Mouse (Mus musculus) heart, postnatal 14 days (tissue): ENCODE data around the gene Nphp4. TPM values are rescaled to one million over a fixed set of nuclear protein-coding genes. Genes with fewer than 3 reads are reported as not detected.

Experiments
- DNase-seq, 2 experiments: peaks; one replicate each; pipeline ENCODE4 v3.0.0; 2021 to 2022
- intact Hi-C: fragments of 180-260 bp; cut with DNase I; formaldehyde crosslinking; loops from one replicate; pipeline ENCODE4 v1.15.1; 2025
- total RNA-seq, 2 experiments: library from RNA; stranded (reverse); gene quantifications; 2 replicates each; pipeline ENCODE4 v1.2.3; 2021

Gene Nphp4
- total RNA-seq, 2 experiments from 2014 or later, result 1.8 to 2.3 TPM

DNA sequence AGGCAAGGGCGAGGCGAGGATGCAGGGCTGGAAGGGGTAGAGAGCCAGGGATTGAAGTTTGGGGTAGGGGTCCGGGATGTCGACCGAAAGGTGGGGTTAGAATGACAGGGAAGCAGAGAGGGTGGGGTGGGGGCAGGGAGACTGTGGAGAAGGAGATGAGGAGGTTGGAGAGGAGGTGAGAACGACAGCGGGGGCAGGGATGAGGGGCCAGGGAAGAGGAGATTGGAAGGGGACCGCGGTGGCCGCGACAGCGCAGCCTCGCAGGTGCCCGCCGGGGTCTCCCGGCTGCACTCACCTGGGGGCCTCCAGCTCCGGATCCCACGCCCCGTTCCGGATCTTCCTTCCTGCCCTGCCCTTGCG lies 580 bp downstream of the Nphp4 start:
- intact Hi-C loops, result no loop called here

GRCm38 (mm10) chr4:152477466-152478223 lies 1.1 kb downstream of the Nphp4 start, which contains the start of gene Kcnab2:
Gene Kcnab2 (minus strand): TSS chr4:152477871.
- intact Hi-C loops, result no loop called here
- peak; percentile 98 to 99 for DNase-seq

More for the DNA sequence above, 580 bp downstream of the Nphp4 start:
- no peak for DNase-seq

GRCm38 (mm10) chr4:152478224-152478567 lies 1.7 kb downstream of the Nphp4 start:
- intact Hi-C loops, result no loop called here
- DNase-seq, result no peak

DNA sequence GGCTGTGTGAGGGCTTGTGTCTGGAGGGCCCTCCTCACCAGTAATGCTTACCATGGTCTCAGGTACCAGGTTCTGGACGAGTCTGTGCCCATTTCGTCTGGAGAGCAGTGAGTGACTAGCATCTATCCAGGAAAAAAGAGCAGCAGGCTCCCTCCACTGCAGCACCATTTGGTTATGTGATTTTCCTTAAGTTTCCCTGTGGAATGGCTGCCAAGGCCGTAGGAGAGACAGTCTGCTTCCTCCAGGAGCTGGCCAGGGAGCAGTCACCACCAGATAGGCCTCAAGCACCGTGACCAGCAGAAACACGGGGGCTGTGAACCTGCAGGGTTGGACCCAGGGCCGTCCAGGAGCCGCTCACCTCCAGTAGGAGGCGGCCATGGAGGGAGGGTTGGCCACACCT lies 3.9 kb downstream of the Nphp4 start:
- intact Hi-C loops, result no loop called here
- DNase-seq, result no peak

- DNase-seq, result no peak
- intact Hi-C loops, result loop anchor here (5.0 kb wide), 2 partner anchors 146 to 316 kb away; no protein-coding TSS in a partner anchor
Measured at GRCm38 (mm10) chr4:152488046-152488445, 11.5 kb downstream of the Nphp4 start.

DNA sequence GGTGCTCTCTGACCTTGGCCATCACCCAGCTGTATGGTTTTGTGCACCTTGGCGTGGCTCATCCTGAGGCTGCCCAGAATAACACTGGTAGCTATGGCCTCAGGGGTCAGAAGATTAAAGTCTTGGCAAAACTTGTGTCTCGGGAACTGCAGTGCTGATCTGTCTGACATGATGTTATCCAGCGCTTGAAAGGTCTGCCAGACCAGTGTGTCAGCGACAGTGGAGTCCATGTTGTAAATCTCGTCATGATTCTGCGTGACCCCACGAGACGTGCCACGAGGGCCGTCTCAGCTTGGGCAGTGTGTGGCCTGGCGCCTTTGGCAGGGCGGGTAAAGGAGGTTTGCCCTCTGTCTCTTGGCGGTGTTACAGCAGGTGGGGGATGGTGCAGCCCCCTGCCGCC lies 13.8 kb downstream of the Nphp4 start:
- intact Hi-C loops, result loop anchor here (5.0 kb wide), 1 partner anchor 158 kb away; no protein-coding TSS in a partner anchor
- DNase-seq, result peak in 1 of 2 experiments; percentile 12

DNA sequence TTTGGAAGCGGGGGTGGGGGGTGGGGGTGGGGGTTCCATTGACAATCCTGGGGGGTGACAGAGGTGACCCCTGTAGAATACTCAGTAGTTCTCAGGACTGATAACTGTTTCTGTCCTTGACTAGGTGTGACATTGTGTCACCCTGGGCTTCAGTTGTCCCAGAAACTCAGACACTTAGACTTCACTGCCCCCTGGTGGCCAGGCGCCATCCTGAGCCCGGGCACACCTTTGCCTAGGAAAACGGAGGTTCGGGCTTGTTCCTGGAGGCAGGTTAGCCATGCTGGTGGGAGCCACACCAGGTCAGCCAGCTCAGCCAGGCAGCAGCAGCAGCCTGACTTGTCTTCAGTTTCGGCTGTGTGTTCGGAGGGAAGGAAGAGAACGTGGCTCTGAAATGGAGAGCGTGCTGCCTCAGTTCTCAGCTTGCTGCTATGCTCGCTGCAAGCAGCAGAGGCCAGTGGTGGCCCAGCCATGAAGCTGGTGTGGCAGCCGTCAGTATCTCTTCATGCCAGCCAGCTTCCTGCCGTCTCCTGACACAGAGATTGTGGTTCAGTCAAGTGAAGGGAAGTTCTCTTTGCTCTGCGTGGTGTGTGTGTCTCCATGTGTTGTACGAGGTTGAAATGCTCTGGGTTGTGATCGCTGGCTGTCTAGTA lies 14.9 kb downstream of the Nphp4 start:
- DNase-seq, result peak; percentile 74 to 84
- intact Hi-C loops, result loop anchor here (1.0 to 5.0 kb wide), 2 partner anchors 56 to 159 kb away; no protein-coding TSS in a partner anchor

- intact Hi-C loops, result loop anchor here (5.0 kb wide), 1 partner anchor 162 kb away; no protein-coding TSS in a partner anchor
- DNase-seq, result no peak
Measured at GRCm38 (mm10) chr4:152494360-152494879, 17.9 kb downstream of the Nphp4 start.

GRCm38 (mm10) chr4:152512221-152512925 lies 35.9 kb downstream of the Nphp4 start:
- DNase-seq, result no peak
- intact Hi-C loops, result no loop called here

GRCm38 (mm10) chr4:152514884-152515283 lies 38.4 kb downstream of the Nphp4 start:
- intact Hi-C loops, result no loop called here
- no peak for DNase-seq

DNA sequence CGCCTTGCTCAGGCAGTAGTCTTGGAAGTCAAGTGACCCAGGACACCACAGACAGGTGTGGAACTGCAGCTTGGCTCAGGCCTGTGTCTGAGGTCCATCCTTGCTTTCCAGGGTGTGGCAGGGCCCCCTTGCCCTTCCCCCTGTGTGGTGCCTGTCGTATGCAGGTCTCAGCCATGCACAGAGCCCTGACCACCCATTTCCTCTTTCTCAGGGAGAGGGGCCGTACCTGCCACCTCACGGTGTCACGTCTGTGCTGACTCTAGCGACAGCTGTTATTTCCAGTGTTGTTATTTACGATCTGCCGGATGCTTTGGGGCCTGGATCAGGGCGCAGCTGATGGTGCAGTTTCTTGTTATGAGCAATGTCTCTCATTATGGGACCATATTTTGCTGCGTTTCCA lies 42.6 kb downstream of the Nphp4 start:
- intact Hi-C loops, result no loop called here
- no peak for DNase-seq

DNA sequence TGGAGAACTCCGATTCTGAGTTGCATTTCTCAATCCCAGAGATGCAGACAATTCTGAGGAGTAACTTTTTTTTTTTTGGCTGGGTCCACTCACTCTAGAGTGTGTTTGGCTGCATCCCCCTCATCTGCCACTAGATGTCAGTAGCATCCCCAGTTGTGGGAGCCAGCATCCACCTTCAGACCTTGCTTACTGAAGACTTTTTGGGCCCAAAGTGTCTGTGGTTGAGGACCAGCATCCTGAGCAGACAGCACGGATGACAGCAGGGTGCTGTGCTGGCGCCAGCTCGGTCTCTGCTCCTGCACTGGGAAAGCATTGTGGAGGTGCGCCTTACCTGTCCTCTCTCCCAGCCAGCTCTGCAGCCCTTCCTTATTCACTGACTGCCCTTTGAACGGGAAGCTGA lies 43.6 kb downstream of the Nphp4 start:
- intact Hi-C loops, result no loop called here
- DNase-seq, result peak; percentile 47 to 70

DNA sequence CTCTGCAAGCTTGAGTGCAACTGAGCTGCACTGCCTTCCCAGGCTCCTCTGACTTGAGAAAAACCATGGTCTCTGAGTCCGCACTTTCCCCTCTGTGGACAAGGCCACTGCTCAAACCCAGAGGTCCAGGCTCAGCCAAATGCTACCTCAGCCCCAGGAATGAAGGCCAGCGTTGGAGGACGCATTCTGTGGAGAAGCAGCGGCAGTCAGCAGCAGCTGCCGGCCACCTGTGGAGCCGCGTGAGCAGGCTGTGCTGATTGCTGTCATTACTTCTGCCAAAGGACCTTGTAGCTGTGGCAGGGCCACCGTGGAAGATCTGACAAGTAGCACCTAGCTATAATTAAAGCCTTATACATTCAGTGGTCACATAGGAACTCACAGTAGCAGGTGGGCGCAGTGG lies 56.4 kb downstream of the Nphp4 start:
- intact Hi-C loops, result loop anchor here (5.0 to 10.0 kb wide), 2 partner anchors 949 to 1412 kb away; partner anchors contain the start of gene Ajap1
- peak; percentile 15 to 16 for DNase-seq

DNA sequence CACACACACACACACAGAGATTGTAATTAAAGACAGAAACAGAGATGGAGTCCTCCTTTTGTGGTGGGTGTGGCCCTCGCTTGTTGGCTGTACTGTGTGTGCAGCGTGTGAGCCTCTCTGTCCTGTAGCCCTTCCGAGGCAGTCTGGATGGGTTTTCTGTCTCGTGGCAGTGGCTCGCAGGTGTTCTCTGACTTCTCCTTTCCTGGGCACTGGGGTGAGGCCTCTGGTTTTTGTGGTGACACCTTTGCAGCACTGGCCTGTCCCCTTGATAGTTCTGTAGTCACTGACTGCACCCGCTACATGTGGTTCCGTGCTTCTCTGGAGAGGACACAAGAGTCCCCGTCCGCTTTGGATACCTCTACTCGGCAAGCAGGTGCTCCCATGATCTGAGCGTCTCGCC lies 63.2 kb downstream of the Nphp4 start:
- no peak for DNase-seq
- intact Hi-C loops, result loop anchor here (10.0 kb wide), 1 partner anchor 1405 kb away; no protein-coding TSS in a partner anchor

DNA sequence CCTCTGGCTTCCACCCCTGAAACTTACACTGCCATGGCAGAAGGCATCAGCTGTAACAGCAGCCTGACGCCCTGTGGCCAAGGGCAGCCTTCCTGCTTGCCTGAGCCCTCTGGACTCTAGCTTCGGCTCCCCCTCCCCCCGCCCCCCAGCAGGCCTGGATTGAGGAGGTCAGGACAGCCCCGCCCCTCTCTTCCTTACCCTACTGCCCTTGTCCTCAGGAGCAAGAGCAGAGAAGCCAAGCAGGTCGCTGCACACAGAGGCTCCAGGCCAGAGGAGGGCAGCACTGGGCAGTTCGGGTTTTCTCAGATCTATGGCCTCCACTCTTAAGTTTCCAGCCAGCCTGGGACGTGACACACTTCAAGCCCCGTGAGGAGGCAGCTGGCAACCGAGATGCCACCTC lies 64.7 kb downstream of the Nphp4 start:
- DNase-seq, result no peak
- intact Hi-C loops, result no loop called here

- no peak for DNase-seq
- intact Hi-C loops, result no loop called here
Measured at GRCm38 (mm10) chr4:152542447-152542846, 65.9 kb downstream of the Nphp4 start.

GRCm38 (mm10) chr4:152546481-152546880 lies 70.0 kb downstream of the Nphp4 start:
- intact Hi-C loops, result no loop called here

DNA sequence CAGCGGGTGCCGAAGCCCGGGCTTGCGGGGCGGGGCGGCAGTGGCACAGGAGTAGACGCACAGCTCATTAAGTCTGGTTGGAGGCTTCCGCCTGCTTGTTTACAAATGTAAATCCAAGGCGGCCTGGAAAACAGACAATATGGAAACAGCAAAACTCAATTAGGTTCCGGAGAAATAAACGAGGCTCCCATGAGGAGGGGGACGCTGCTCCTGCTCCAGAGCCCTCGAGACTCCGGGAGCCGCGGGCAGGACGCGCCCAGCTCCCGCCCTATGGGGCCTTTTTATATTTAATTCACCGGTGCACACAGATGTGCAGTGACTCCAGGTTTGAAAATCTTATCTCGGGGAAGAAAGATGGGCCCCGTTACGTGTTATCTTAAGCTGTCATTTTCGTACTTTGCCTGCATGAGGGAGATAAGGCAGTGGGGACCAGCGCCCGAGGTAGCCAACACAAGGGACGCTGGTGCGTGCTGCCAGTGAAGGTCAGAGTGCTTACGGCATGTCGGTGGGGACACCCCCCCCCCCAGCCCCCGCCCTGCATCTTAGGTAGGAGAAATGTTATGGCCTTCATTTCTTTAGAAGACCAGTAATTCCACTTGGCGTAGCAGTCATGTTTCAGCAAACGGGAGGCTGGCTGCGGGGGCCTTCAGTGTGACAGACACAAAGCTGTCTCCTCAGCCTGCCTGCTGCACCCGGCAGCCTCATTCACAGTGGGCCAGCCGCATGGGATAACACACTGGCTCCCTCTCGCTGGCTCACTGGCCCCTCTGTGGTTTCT lies 71.6 kb downstream of the Nphp4 start:
- intact Hi-C loops, result no loop called here
- DNase-seq, result no peak

More at GRCm38 (mm10) chr4:152546481-152546880, 70.0 kb downstream of the Nphp4 start:
- DNase-seq, result no peak

GRCm38 (mm10) chr4:152549507-152550202 lies 73.1 kb downstream of the Nphp4 start:
- no peak for DNase-seq
- intact Hi-C loops, result no loop called here

GRCm38 (mm10) chr4:152550203-152550549 lies 73.7 kb downstream of the Nphp4 start:
- DNase-seq, result no peak
- intact Hi-C loops, result no loop called here
